Mouse (Mus musculus) right cerebral cortex, postnatal 4 days (tissue): Measurements from ENCODE around the gene Gm5622.
"Not testable (repeated sequence)": the region's sequence is repeated elsewhere in the genome, so short reads cannot be mapped to it uniquely, and the experiment has no call there.

ENCODE experiments used
- DNase-seq: peaks from one replicate; pipeline ENCODE4 v3.0.0-alpha.2; 2022

Gene Gm5622

GRCm38 (mm10) chr14:51552490-51552889, at the start of gene Gm5622:
TSS of gene Gm5622 (plus strand) at chr14:51552790.
- no peak for DNase-seq

- DNase-seq = no peak
Observed at GRCm38 (mm10) chr14:51507416-51507815, 45.2 kb upstream of the Gm5622 start.

- not testable (repeated sequence) for DNase-seq
Observed at GRCm38 (mm10) chr14:51573963-51574362, 21.4 kb downstream of the Gm5622 start, which contains the start of gene Gm17175. TSS of gene Gm17175 (minus strand) at chr14:51574063.

GRCm38 (mm10) chr14:51592039-51592438, 39.4 kb downstream of the Gm5622 start, which contains the start of gene Gm17174:
TSS of gene Gm17174 (minus strand) at chr14:51592139.
- not testable (repeated sequence) for DNase-seq

GRCm38 (mm10) chr14:51611210-51611609, 58.6 kb downstream of the Gm5622 start, which contains the start of gene Gm17078:
TSS of gene Gm17078 (minus strand) at chr14:51611310.
- DNase-seq = no peak

GRCm38 (mm10) chr14:51632426-51632825, 79.8 kb downstream of the Gm5622 start:
- DNase-seq = peak; percentile 2

GRCm38 (mm10) chr14:51635566-51635965, 83.0 kb downstream of the Gm5622 start, which contains the start of gene Gm4181:
TSS of gene Gm4181 (minus strand) at chr14:51635666.
- not testable (repeated sequence) for DNase-seq

- no peak for DNase-seq
Observed at GRCm38 (mm10) chr14:51677269-51677668, 124.7 kb downstream of the Gm5622 start.

- DNase-seq = not testable (repeated sequence)
Observed at GRCm38 (mm10) chr14:51695368-51695767, 142.8 kb downstream of the Gm5622 start, which contains the start of gene Gm17079. TSS of gene Gm17079 (minus strand) at chr14:51695468.
